Mouse (Mus musculus): ENCODE measurements around the gene Nos3. TPM values are rescaled to one million over a fixed set of nuclear protein-coding genes. Genes with fewer than 3 reads are reported as not detected.
"Not testable (repeated sequence)": the region's sequence is repeated elsewhere in the genome, so short reads cannot be mapped to it uniquely, and the experiment has no call there.

Nos3 gene
- polyA plus RNA-seq, 1 experiment = not detected

DNA sequence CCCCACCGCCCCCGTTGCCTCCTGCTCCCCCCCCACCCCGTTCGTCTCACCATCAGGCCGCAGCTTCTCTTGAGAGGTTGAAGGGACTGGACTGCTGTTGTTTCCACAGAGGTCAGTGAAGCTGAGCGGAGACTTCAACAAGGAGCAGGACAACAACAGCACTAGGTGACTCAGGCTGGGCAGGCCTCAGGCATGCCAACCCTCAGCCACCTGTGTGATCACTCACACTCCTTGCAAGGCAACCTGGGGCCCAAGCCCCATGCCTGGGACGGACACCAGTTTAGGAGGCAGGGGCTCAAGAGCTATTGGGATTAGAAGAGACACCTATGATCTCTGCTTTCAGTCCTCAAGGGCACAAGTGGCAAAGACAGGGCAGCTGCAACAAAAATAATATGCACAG is 27.3 kb downstream of the Nos3 start, which contains the start of gene Atg9b:
Atg9b (minus strand) TSS at position 280 of the 400 bp plus-strand sequence.
- H3K4me3 ChIP-seq (replicated peaks) = no peak within 1 kb of the TSS
- H3K9me3 ChIP-seq = no peaks in the 10 kb centered on the region
- no peak for TF ChIP-seq FLI1 (IDR thresholded peaks at IDR 0.05; ENCODE audit: low read length)
- TF ChIP-seq GATA1 (IDR thresholded peaks at IDR 0.05; ENCODE audit: borderline replicate concordance, low read length) = no peak
- H3K4me1 ChIP-seq = peaks cover 66% of the 10 kb centered on the region
- peaks cover 19% of the 10 kb centered on the region for H3K27me3 ChIP-seq (replicated peaks)
- H3K36me3 ChIP-seq (replicated peaks; ENCODE audit: low read length) = no peaks in the 10 kb centered on the region

DNA sequence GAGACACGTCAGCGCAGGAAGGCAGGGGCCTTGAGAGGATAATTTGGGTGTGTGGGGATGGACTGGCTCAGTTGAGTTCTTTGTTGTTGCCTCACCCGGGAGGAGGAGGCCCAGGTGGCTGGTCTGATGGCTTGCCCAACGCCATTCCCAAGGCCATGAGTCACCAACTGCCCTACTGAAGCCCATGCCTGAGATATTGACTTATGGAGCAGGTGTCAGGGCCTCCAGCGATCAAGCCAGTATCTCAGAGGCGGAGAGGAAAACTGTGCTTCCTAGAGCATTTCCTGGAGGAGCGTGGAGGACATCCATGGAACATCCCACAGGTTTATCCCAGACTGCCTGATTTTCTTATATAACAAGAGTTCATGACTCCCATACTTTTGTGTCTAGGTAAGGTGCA is 28.1 kb downstream of the Nos3 start:
- H3K4me1 ChIP-seq = peaks cover 57% of the 10 kb centered on the region
- TF ChIP-seq FLI1 (IDR thresholded peaks at IDR 0.05; ENCODE audit: low read length) (no peak), GATA1 (IDR thresholded peaks at IDR 0.05; ENCODE audit: borderline replicate concordance, low read length) (no peak)
- no peaks in the 10 kb centered on the region for H3K9me3 ChIP-seq
- no peaks in the 10 kb centered on the region for H3K36me3 ChIP-seq (replicated peaks; ENCODE audit: low read length)
- H3K4me3 ChIP-seq (replicated peaks) = no peak overlapping the region
- H3K27me3 ChIP-seq (replicated peaks) = peaks cover 11% of the 10 kb centered on the region

- H3K27me3 ChIP-seq (replicated peaks) = peaks cover 6% of the 10 kb centered on the region
- H3K9me3 ChIP-seq = no peaks in the 10 kb centered on the region
- peak within 1 kb of the TSS; percentile 94 for H3K4me3 ChIP-seq (replicated peaks)
- H3K4me1 ChIP-seq = peaks cover 54% of the 10 kb centered on the region
- H3K36me3 ChIP-seq (replicated peaks; ENCODE audit: low read length) = no peaks in the 10 kb centered on the region
- no peak for TF ChIP-seq FLI1 (IDR thresholded peaks at IDR 0.05; ENCODE audit: low read length)
- no peak for TF ChIP-seq GATA1 (IDR thresholded peaks at IDR 0.05; ENCODE audit: borderline replicate concordance, low read length)
Measured at GRCm38 (mm10) chr5:24393392-24393997, 28.9 kb downstream of the Nos3 start, which contains the start of gene Abcb8. TSS of gene Abcb8 (plus strand) at chr5:24393663.

DNA sequence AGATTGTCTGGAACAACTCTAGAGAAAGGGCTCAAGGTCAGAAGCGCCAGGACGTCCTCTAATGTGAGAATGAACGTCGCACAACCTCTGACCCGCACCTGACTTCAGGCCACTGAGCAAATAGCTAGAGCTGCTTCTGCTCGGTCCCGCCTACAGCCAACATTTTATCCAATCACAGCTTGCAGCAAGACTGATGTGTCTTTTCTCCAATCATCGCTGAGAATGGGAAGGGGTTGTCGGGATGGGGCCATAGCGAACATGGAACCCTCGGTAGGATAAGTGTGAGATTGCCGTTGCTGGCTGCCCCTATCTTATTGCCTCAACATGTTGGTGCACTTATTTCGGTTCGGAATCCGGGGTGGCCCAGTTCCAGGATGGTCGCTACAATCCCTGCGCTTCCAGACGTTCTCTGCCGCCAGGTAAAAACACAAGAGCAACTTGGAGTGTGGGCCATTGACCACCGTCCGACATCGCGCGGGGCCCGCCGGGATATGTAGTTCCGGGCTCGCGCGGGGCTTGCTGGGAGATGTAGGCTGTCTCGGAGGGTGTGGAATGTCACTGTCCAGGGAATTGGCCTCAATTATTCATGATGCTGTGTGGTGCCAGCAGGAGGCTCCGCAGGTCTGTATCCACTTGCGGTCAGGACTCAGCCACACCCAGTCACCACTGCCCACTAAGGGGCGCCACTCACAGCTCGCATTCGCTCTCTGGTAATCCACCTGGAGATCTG is 29.7 kb downstream of the Nos3 start:
- TF ChIP-seq FLI1 (IDR thresholded peaks at IDR 0.05; ENCODE audit: low read length) (no peak), GATA1 (IDR thresholded peaks at IDR 0.05; ENCODE audit: borderline replicate concordance, low read length) (no peak)
- H3K4me1 ChIP-seq = peaks cover 51% of the 10 kb centered on the region
- peaks cover 3% of the 10 kb centered on the region for H3K27me3 ChIP-seq (replicated peaks)
- no peaks in the 10 kb centered on the region for H3K36me3 ChIP-seq (replicated peaks; ENCODE audit: low read length)
- peak overlapping the region; percentile 94 for H3K4me3 ChIP-seq (replicated peaks)
- H3K9me3 ChIP-seq = no peaks in the 10 kb centered on the region

DNA sequence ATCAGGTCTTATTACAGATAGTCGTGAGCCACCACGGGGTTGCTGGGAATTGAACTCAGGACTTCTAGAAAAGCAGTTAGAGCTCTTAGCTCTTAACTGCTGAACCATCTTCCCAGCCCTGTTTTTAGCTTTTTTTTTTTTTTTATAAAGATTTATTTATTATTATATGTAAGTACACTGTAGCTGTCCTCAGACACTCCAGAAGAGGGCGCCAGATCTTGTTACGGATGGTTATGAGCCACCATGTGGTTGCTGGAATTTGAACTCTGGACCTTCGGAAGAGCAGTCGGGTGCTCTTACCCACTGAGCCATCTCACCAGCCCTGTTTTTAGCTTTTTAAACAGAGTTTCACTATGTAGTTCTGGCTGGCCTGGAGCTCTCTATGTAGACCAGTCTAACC is 31.6 kb downstream of the Nos3 start:
- not testable (repeated sequence) for H3K4me3 ChIP-seq (replicated peaks); H3K9me3 ChIP-seq
- Histone ChIP-seq H3K4me1 (peaks cover 38% of the 10 kb centered on the region), H3K27me3 (replicated peaks) (peaks cover 15% of the 10 kb centered on the region), H3K36me3 (replicated peaks; ENCODE audit: low read length) (peaks cover 16% of the 10 kb centered on the region)

DNA sequence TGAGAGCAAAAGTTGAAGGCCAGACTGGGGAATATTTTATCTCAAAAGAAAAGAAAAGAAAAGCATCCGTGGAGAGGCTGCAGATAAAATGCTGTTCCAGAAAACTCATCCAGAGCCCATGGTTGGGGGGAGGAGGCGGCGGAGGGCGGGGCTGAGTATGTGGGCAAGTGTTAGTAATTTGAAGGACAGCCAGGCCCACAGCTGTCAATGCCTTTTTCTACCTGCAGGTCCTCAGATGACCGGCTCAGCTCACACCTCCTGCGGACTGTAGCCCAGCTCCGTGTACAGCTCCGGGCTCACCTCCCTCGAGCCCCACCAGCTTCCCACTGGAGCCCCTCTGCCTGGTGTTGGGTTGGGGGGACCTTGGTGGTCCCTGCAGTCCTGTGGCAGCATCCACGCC is 35.1 kb downstream of the Nos3 start:
- TF ChIP-seq FLI1 (IDR thresholded peaks at IDR 0.05; ENCODE audit: low read length) = no peak
- no peak for TF ChIP-seq GATA1 (IDR thresholded peaks at IDR 0.05; ENCODE audit: borderline replicate concordance, low read length)
- Histone ChIP-seq H3K4me1 (peaks cover 23% of the 10 kb centered on the region), H3K4me3 (replicated peaks) (no peak overlapping the region), H3K27me3 (replicated peaks) (peaks cover 32% of the 10 kb centered on the region), H3K36me3 (replicated peaks; ENCODE audit: low read length) (peaks cover 49% of the 10 kb centered on the region), H3K9me3 (no peaks in the 10 kb centered on the region)

DNA sequence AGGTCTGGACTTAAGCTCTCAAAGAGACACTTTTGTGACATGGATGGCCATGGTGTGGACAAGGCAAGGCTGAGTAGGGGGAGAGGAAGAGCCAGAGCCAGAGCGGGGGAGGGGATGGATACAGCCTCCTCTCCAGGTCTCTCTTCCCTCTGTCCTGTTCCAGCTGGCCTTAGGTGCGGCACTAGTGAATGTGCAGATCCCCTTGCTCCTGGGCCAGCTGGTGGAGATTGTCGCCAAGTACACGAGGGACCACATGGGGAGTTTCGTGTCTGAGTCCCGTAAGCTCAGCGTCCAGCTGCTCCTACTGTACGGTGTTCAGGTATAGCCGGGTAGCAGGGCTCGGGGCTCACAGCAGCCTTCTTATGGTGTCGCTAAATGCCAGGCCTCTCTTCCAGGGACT is 35.8 kb downstream of the Nos3 start:
- H3K9me3 ChIP-seq = no peaks in the 10 kb centered on the region
- TF ChIP-seq GATA1 (IDR thresholded peaks at IDR 0.05; ENCODE audit: borderline replicate concordance, low read length) (no peak), FLI1 (IDR thresholded peaks at IDR 0.05; ENCODE audit: low read length) (no peak)
- H3K36me3 ChIP-seq (replicated peaks; ENCODE audit: low read length) = peaks cover 49% of the 10 kb centered on the region
- H3K4me1 ChIP-seq = peaks cover 26% of the 10 kb centered on the region
- peaks cover 32% of the 10 kb centered on the region for H3K27me3 ChIP-seq (replicated peaks)
- H3K4me3 ChIP-seq (replicated peaks) = no peak overlapping the region

DNA sequence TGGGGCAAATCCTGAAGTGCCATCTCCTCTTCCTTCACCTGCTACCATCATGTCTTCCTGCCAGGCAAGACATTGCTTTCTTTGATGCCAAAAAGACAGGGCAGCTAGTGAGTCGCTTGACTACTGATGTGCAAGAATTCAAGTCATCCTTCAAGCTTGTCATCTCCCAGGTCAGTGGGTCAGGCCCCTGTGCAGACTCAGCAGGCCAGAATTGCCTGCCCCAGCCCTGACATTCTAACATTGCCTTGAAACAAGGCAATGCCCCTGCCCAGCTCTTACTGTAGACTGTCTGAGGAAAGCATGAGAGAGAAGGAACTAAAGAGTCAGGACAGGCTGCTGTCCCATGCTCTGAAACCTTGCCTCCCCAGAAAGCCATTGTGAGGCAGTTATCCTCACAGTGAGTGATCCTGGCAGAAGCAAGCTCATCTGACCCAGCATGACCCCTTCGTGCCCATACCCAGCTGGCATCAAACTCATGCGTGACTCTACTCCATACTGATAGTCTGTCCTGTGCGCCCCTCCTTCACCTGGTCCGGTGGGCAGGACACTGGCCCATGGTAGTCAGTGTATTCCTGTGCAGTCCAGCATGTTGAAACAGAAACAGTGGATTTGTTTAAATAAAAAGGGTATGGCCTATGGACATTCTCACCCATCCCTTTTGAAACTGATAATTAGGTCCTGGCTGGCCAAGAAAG is 36.4 kb downstream of the Nos3 start:
- Histone ChIP-seq H3K4me1 (peaks cover 33% of the 10 kb centered on the region), H3K27me3 (replicated peaks) (peaks cover 36% of the 10 kb centered on the region), H3K9me3 (no peaks in the 10 kb centered on the region), H3K36me3 (replicated peaks; ENCODE audit: low read length) (peaks cover 56% of the 10 kb centered on the region), H3K4me3 (replicated peaks) (no peak overlapping the region)
- TF ChIP-seq FLI1 (IDR thresholded peaks at IDR 0.05; ENCODE audit: low read length) (no peak), GATA1 (IDR thresholded peaks at IDR 0.05; ENCODE audit: borderline replicate concordance, low read length) (no peak)

- peaks cover 45% of the 10 kb centered on the region for H3K27me3 ChIP-seq (replicated peaks)
- TF ChIP-seq GATA1 (IDR thresholded peaks at IDR 0.05; ENCODE audit: borderline replicate concordance, low read length) = no peak
- H3K9me3 ChIP-seq = no peaks in the 10 kb centered on the region
- peaks cover 37% of the 10 kb centered on the region for H3K4me1 ChIP-seq
- H3K4me3 ChIP-seq (replicated peaks) = no peak overlapping the region
- H3K36me3 ChIP-seq (replicated peaks; ENCODE audit: low read length) = peaks cover 65% of the 10 kb centered on the region
Measured at GRCm38 (mm10) chr5:24401969-24402368, 37.4 kb downstream of the Nos3 start.
